Mouse (Mus musculus) cerebellum, adult 2 months (tissue): ENCODE measurements around the gene Ern1. TPM values are rescaled to one million over a fixed set of nuclear protein-coding genes. Genes with fewer than 3 reads are reported as not detected.

Experiments used
- DNase-seq, 2 experiments: peaks; one replicate each; pipeline ENCODE4 v3.0.0; 2021
- H3K27ac ChIP-seq: fragments of 200-500 bp; 2 replicates; pipeline ENCODE4 v1.5.1; 2012; ENCODE audit warnings: low read length, control low read depth, inconsistent platforms; ENCODE audit not compliant: insufficient read depth
- H3K27me3 ChIP-seq: fragments of 200-500 bp; 2 replicates; pipeline ENCODE4 v1.6.1; 2012; ENCODE audit warnings: inconsistent platforms, mild to moderate bottlenecking, low read length, moderate library complexity; ENCODE audit not compliant: control insufficient read depth, insufficient read depth
- H3K4me1 ChIP-seq: fragments of 200-500 bp; 2 replicates; pipeline ENCODE4 v1.6.1; 2011; ENCODE audit warnings: low read length; ENCODE audit not compliant: control insufficient read depth, insufficient read depth
- H3K4me3 ChIP-seq: fragments of 200-500 bp; replicated peaks from 2 replicates; pipeline ENCODE3; 2011; ENCODE audit warnings: mild to moderate bottlenecking, low read depth, low read length, control low read depth; ENCODE audit not compliant: insufficient read depth
- CTCF ChIP-seq: fragments of 200-500 bp; IDR thresholded peaks from 2 replicates; pipeline ENCODE4 v1.5.1; 2011; ENCODE audit warnings: low read depth, mild to moderate bottlenecking, control low read depth, low read length, moderate library complexity, borderline replicate concordance; ENCODE audit not compliant: insufficient read depth
- POLR2A ChIP-seq: fragments of 200-500 bp; IDR thresholded peaks from 2 replicates; pipeline ENCODE4 v1.6.1; 2011; ENCODE audit warnings: low read length, control low read depth, borderline replicate concordance; ENCODE audit not compliant: insufficient read depth
- WGBS: fragments of 180-500 bp; shearing (Covaris S2); methylation state at CpG from one replicate; pipeline ENCODE4 v1.1.7; 2018; 5-methylcytosine and 5-hydroxymethylcytosine counted together
- polyA plus RNA-seq: library from polyadenylated mRNA; depleted of rRNA; stranded (reverse); fragments of >200 nt; gene quantifications from 2 replicates; pipeline ENCODE4 v1.2.3, GENCODE M21; 2012

Ern1 gene
- polyA plus RNA-seq, 1 experiment, result 7.6 TPM

DNA sequence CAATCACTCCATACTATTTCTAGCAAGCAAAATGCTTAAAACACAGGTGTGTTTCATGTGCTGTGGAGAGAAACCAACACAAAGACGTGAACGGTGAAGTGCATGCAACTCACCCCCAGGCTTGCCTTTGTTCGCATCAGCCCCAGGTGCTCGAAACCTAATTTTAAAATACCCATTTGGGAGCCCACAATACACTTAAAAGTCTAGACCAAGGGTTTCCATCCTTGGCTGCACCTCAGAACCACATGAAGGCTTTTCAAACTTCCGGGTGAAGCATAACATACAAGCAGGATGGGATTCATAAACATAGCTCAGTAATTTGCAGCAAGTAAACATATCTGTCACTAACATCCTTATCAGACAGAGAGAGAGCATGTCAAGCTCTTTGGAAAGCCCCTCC is 57.3 kb downstream of the Ern1 start:
- H3K27ac ChIP-seq, result no peak overlapping the region
- no peak overlapping the region for H3K4me3 ChIP-seq
- no peak for DNase-seq
- H3K27me3 ChIP-seq, result no peaks in the 10 kb centered on the region
- 94% methylated on average over 5 of the region's 5 CpGs for WGBS
- no peaks in the 10 kb centered on the region for H3K4me1 ChIP-seq
- TF ChIP-seq CTCF (no peak), POLR2A (no peak)

DNA sequence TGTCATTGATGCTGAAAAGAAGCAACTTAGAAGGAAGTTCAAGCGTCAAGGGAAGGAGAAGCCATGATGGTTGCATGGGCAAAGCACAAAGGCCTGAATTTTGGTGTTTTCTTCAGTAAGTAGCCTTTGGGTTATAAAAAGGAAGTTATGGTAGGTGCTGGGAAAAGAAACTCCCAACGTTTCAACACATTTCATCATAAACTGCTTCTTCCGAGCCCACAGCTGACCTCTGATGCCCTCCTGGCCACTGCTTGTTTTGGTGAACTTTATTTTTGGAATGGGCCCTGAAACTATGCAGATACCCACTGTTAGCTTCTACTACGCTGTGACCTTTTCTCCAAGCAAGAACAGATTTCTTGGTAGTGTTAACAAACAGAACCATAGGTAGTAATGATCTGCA is 58.0 kb downstream of the Ern1 start:
- 88% methylated on average over 4 of the region's 4 CpGs for WGBS
- DNase-seq, result no peak
- Histone ChIP-seq H3K27me3 (no peaks in the 10 kb centered on the region), H3K4me1 (no peaks in the 10 kb centered on the region), H3K4me3 (no peak overlapping the region), H3K27ac (no peak overlapping the region)
- TF ChIP-seq CTCF, result no peak
- no peak for TF ChIP-seq POLR2A

DNA sequence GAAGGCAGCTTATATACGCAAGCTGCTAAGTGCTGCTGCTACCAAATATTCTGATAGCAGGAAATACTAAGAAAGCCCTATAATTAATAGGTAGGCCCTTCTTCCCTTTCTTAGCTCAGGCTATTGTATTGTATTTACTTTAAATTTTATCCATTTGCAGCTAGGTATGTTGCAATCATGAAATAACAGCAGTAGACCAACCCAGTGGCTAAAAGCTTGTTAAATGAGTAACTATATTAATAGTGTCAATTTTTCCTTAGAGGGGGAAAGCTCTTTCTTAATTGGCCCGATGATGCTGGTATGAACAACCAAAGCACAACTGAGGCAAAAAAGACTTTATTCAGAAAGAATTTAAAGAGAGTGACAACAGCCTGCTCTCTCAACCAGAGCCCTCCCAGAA is 59.1 kb downstream of the Ern1 start:
- WGBS, result 97% methylated on average over 2 of the region's 2 CpGs

DNA sequence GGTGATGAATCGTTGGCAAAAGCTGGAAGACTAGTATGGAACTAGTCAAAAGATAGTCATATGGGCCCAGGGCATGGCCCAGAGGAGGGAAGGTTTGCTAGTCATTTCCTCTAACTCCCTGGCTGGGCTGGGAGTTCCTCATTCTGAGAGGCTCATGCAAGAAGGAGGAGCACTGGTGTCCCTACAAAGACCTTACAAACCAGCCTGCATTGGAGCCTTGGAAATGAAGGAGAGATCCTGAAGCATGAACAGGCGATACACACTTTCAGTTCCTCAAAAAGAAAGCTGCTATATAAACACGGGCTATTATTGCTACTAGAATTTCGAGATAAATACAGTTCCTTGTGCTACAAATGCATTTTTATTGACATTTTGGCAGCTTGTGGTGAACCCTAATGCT is 59.5 kb downstream of the Ern1 start:
- TF ChIP-seq CTCF, result no peak
- no peak for TF ChIP-seq POLR2A
- H3K4me1 ChIP-seq, result no peaks in the 10 kb centered on the region
- H3K4me3 ChIP-seq, result no peak overlapping the region
- no peak overlapping the region for H3K27ac ChIP-seq
- DNase-seq, result no peak
- H3K27me3 ChIP-seq, result no peaks in the 10 kb centered on the region
- 85% methylated on average over 4 of the region's 4 CpGs for WGBS

More for the DNA sequence above, 59.1 kb downstream of the Ern1 start:
- H3K4me1 ChIP-seq, result no peaks in the 10 kb centered on the region
- H3K4me3 ChIP-seq, result no peak overlapping the region
- no peaks in the 10 kb centered on the region for H3K27me3 ChIP-seq
- H3K27ac ChIP-seq, result no peak overlapping the region
- no peak for DNase-seq
- TF ChIP-seq CTCF (no peak), POLR2A (no peak)

DNA sequence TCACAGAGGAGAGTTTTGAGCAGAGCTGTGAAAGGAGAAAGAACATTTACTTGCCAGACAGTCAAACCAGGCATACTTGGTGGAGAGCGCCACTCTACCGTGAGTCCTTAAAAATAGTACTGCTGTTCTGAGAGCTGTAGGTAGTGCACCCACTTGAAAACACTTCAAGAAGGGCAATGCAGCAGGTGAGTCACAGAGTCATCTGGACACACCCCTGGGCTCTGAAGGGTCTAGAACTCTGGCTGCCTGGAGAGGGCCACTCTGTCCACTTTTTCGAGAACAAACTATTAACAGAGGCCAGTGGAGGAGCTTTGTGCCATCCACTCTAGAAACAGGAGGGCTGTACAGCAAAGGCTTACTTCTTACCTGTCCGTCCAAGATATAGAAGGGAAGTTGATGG is 61.2 kb downstream of the Ern1 start:
- no peak for DNase-seq
- no peaks in the 10 kb centered on the region for H3K27me3 ChIP-seq
- H3K4me3 ChIP-seq, result no peak overlapping the region
- H3K4me1 ChIP-seq, result no peaks in the 10 kb centered on the region
- no peak for TF ChIP-seq POLR2A
- H3K27ac ChIP-seq, result no peak overlapping the region
- 94% methylated on average over 4 of the region's 4 CpGs for WGBS

DNA sequence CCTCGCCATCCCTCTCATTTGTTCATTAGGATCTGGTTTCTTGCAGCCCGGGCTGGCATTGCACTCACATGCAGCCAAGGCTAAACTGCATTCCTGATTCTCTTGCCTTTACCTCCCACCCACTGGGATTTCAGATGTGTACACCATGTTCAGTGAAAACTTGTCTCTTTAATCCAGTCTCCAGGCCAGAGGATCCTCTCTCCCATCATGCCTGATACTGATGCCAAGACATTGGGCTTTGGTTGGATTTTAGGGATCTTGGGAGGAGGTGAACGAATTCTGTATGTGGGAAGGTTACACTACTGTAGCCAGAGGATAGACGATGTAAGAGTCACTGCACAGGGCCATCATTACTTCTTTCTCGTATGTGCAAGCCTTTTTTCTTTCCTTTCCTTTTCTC is 62.5 kb downstream of the Ern1 start:
- no peak for DNase-seq
- Histone ChIP-seq H3K27ac (no peak overlapping the region), H3K4me3 (no peak overlapping the region), H3K4me1 (no peaks in the 10 kb centered on the region), H3K27me3 (no peaks in the 10 kb centered on the region)
- 94% methylated on average over 5 of the region's 5 CpGs for WGBS
- TF ChIP-seq POLR2A (no peak), CTCF (no peak)

DNA sequence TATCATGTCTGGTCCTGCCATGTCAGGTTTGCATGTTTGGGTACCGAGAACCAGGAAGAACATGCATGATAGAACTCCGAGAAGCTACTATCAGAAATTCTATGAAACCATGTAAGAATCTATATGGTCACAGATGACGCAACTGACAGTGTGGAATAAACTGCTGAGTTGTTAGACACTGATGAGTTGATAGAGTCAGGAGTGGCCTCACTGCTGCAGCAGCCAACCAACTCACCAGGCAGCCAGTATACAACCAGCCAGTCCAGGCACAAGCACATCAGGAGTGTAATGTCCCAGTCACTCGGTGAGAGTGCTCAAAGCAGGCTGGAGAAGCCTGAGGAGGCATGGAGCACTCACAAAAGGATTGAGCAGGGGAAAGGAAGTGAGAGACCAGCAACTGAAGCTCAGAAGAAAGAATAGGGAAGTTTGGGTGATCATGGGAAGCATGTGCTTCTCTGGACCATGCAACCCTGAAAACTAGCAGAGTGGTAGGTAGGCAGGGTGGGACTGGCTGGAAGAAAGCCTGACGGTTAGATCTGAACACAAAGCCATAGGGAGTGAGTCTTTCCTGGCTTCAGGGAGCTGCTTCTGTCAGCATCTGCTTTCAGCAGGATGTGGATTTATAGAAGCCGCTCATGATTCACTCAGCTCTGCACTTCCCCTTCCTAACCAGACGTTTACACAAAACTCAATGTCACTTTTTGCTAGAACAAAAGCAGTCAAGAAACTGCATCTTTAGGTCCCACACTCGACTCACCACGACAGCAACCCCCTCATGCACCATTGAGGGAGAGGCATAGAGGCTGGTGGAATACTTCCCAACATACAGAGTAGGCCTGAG is 68.2 kb downstream of the Ern1 start:
- WGBS, result 86% methylated on average over 9 of the region's 9 CpGs
- Histone ChIP-seq H3K4me3 (no peak overlapping the region), H3K27ac (no peak overlapping the region), H3K4me1 (no peaks in the 10 kb centered on the region), H3K27me3 (no peaks in the 10 kb centered on the region)
- no peak for DNase-seq
- TF ChIP-seq POLR2A (no peak), CTCF (no peak)

DNA sequence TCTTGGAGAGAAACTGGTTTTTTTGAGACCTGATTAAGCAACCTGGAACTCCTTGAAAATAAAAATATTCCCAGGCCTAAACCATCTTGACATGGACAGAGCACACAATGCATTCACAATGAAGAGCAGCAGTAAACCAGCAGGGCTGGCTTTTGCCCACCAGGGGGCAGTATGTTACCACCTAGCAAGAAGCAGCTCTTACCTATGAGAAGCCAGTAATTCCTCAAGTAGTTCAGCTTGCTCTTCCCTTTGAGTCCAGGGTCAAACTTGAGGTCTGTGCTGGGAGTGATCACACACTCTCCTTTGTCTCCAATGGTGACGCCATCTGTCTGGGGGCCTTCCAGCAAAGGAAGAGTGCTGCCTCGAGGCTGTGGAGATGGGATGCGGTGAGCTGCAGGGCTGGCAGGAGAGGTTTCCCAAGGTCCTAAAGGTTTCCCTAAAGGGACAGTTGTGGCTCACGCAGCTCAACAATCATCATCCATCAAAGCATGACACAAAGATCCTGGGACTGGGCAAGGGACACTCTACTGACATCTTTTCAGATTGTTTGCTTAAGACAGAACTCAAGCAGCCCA is 68.9 kb downstream of the Ern1 start:
- TF ChIP-seq POLR2A (no peak), CTCF (peak; percentile 95)
- DNase-seq, result peak; percentile 72 to 80

More for the DNA sequence above, 68.9 kb downstream of the Ern1 start:
- H3K27ac ChIP-seq, result no peak overlapping the region
- no peaks in the 10 kb centered on the region for H3K27me3 ChIP-seq
- no peak overlapping the region for H3K4me3 ChIP-seq
- no peaks in the 10 kb centered on the region for H3K4me1 ChIP-seq
- WGBS, result 38% methylated on average over 4 of the region's 4 CpGs
